Mouse (Mus musculus): ENCODE measurements around the gene Dpysl4. TPM values are rescaled to one million over a fixed set of nuclear protein-coding genes. Genes with fewer than 3 reads are reported as not detected.
A peak's percentile ranks its signal among the peaks of the same experiment; 100 is the strongest.

The Dpysl4 gene
- total RNA-seq (2015; ENCODE audit: low replicate concordance) (not detected in 2 replicates), total RNA-seq (2017; ENCODE audit: low replicate concordance) (not detected in 2 replicates)

GRCm38 (mm10) chr7:139085629-139086194 lies at the start of gene Dpysl4:
TSS of gene Dpysl4 (plus strand) at chr7:139086001.
- no peak for ATAC-seq (replicated peaks; ENCODE audit: low FRiP score, poor library complexity, severe bottlenecking)

GRCm38 (mm10) chr7:139063406-139063805 lies 22.4 kb upstream of the Dpysl4 start:
- no peak for ATAC-seq (replicated peaks; ENCODE audit: low FRiP score, poor library complexity, severe bottlenecking)

GRCm38 (mm10) chr7:139068182-139068623 lies 17.6 kb upstream of the Dpysl4 start:
- 0 out of 2 replicates have a peak, but pooled peaks have one; percentile 47 for ATAC-seq (replicated peaks; ENCODE audit: low FRiP score, poor library complexity, severe bottlenecking)

GRCm38 (mm10) chr7:139074189-139074588 lies 11.6 kb upstream of the Dpysl4 start:
- ATAC-seq (replicated peaks; ENCODE audit: low FRiP score, poor library complexity, severe bottlenecking): no peak

GRCm38 (mm10) chr7:139075054-139075794 lies 10.6 kb upstream of the Dpysl4 start:
- no peak for ATAC-seq (replicated peaks; ENCODE audit: low FRiP score, poor library complexity, severe bottlenecking)

- no peak for ATAC-seq (replicated peaks; ENCODE audit: low FRiP score, poor library complexity, severe bottlenecking)
These were observed 8.5 kb upstream of the Dpysl4 start for GRCm38 (mm10) chr7:139077283-139077682.

- no peak for ATAC-seq (replicated peaks; ENCODE audit: low FRiP score, poor library complexity, severe bottlenecking)
These were observed 7.6 kb upstream of the Dpysl4 start for GRCm38 (mm10) chr7:139078181-139078580.

GRCm38 (mm10) chr7:139079141-139079540 lies 6.7 kb upstream of the Dpysl4 start:
- ATAC-seq (replicated peaks; ENCODE audit: low FRiP score, poor library complexity, severe bottlenecking): no peak

GRCm38 (mm10) chr7:139080714-139081113 lies 5.1 kb upstream of the Dpysl4 start:
- ATAC-seq (replicated peaks; ENCODE audit: low FRiP score, poor library complexity, severe bottlenecking): no peak

GRCm38 (mm10) chr7:139081158-139081557 lies 4.6 kb upstream of the Dpysl4 start:
- ATAC-seq (replicated peaks; ENCODE audit: low FRiP score, poor library complexity, severe bottlenecking): no peak

GRCm38 (mm10) chr7:139082281-139082680 lies 3.5 kb upstream of the Dpysl4 start:
- ATAC-seq (replicated peaks; ENCODE audit: low FRiP score, poor library complexity, severe bottlenecking): no peak

- no peak for ATAC-seq (replicated peaks; ENCODE audit: low FRiP score, poor library complexity, severe bottlenecking)
These were observed 1.5 kb upstream of the Dpysl4 start for GRCm38 (mm10) chr7:139084316-139084715.

GRCm38 (mm10) chr7:139086195-139087158 lies 676 bp downstream of the Dpysl4 start:
- ATAC-seq (replicated peaks; ENCODE audit: low FRiP score, poor library complexity, severe bottlenecking): no peak

- no peak for ATAC-seq (replicated peaks; ENCODE audit: low FRiP score, poor library complexity, severe bottlenecking)
These were observed 2.0 kb downstream of the Dpysl4 start for GRCm38 (mm10) chr7:139087801-139088200.

GRCm38 (mm10) chr7:139089892-139090874 lies 4.4 kb downstream of the Dpysl4 start:
- ATAC-seq (replicated peaks; ENCODE audit: low FRiP score, poor library complexity, severe bottlenecking): no peak

- ATAC-seq (replicated peaks; ENCODE audit: low FRiP score, poor library complexity, severe bottlenecking): no peak
These were observed 5.9 kb downstream of the Dpysl4 start for GRCm38 (mm10) chr7:139091681-139092080.

GRCm38 (mm10) chr7:139092676-139093075 lies 6.9 kb downstream of the Dpysl4 start:
- no peak for ATAC-seq (replicated peaks; ENCODE audit: low FRiP score, poor library complexity, severe bottlenecking)

- no peak for ATAC-seq (replicated peaks; ENCODE audit: low FRiP score, poor library complexity, severe bottlenecking)
These were observed 7.3 kb downstream of the Dpysl4 start for GRCm38 (mm10) chr7:139093124-139093523.

- no peak for ATAC-seq (replicated peaks; ENCODE audit: low FRiP score, poor library complexity, severe bottlenecking)
These were observed 8.0 kb downstream of the Dpysl4 start for GRCm38 (mm10) chr7:139093781-139094180.
